21 mouse cellular contexts compared by ENCODE assay signal in genomic region chr7:84273930-84274329, GRCm38 (mm10).
A peak's percentile ranks its signal among the peaks of the same experiment; 100 is the strongest.
DNase-seq lines count a peak whose midpoint lies in the region; ATAC-seq and TF ChIP-seq lines count a peak whose summit lies in the region.
"Had no signal": no experiment of that assay in that cellular context is flagged by ENCODE, and none has a peak within 500 bp of the region (broad histone marks: within the 10 kb centered on the region; RNA-seq: fewer than 3 reads in every experiment).

No protein-coding gene starts in this region.

- H3K27me3 ChIP-seq in heart, embryonic 12.5 days (replicated peaks): no peaks in the 10 kb centered on the region
- H3K27me3 ChIP-seq in lung, postnatal 0 days (replicated peaks; ENCODE audit: insufficient read depth, low read length): no peaks in the 10 kb centered on the region
- H3K27me3 ChIP-seq: kidney, embryonic 15.5 days; liver, embryonic 12.5 days; lung, embryonic 15.5 days; neural tube, embryonic 13.5 days had no signal

- H3K36me3 ChIP-seq in heart, embryonic 12.5 days: no peaks in the 10 kb centered on the region
- no peaks in the 10 kb centered on the region for H3K36me3 ChIP-seq in lung, postnatal 0 days (ENCODE audit: insufficient read depth, low read length)
- H3K36me3 ChIP-seq: G1E; liver, embryonic 12.5 days; lung, embryonic 15.5 days had no signal

- ATAC-seq in heart, embryonic 12.5 days (ENCODE audit: insufficient number of reproducible peaks, low FRiP score): no peak
- no peak for ATAC-seq in lung, postnatal 0 days
- ATAC-seq: intestine, embryonic 16.5 days; liver, embryonic 12.5 days had no signal

- 0 out of 2 replicates have a peak, but pooled peaks cover 3% of the 10 kb centered on the region for H3K4me1 ChIP-seq in heart, embryonic 12.5 days (replicated peaks)
- H3K4me1 ChIP-seq in lung, postnatal 0 days (ENCODE audit: insufficient read depth, low read depth, low read length): peaks cover 6% of the 10 kb centered on the region; the same call in 1 of the 2 replicates
- H3K4me1 ChIP-seq: liver, embryonic 12.5 days; neural tube, embryonic 13.5 days had no signal

- peak; percentile 56 for TF ChIP-seq CTCF in lung, postnatal 0 days (IDR thresholded peaks at IDR 0.05)

- no peak for TF ChIP-seq EP300 in lung, postnatal 0 days (IDR thresholded peaks at IDR 0.05)

- H3K9me3 ChIP-seq in heart, embryonic 12.5 days (replicated peaks): no peaks in the 10 kb centered on the region
- no peaks in the 10 kb centered on the region for H3K9me3 ChIP-seq in lung, postnatal 0 days (ENCODE audit: low read length)
- H3K9me3 ChIP-seq: G1E; kidney, embryonic 15.5 days; liver, embryonic 12.5 days; lung, embryonic 15.5 days; neural tube, embryonic 13.5 days had no signal

- no peak overlapping the region for H3K27ac ChIP-seq in heart, embryonic 12.5 days (ENCODE audit: poor library complexity, severe bottlenecking)
- no peak overlapping the region for H3K27ac ChIP-seq in lung, postnatal 0 days (ENCODE audit: low read length)
- H3K27ac ChIP-seq: hindbrain, embryonic 14.5 days; kidney, embryonic 15.5 days; liver, embryonic 12.5 days; lung, embryonic 15.5 days; neural tube, embryonic 13.5 days had no signal

- DNase-seq in heart, postnatal 10 days: peak; percentile 20 to 21
- DNase-seq in lung, postnatal 0 days (ENCODE audit: low spot score): peak; percentile 31
- no peak for DNase-seq in lung, postnatal 14 days
- DNase-seq in 3T3-L1 (ENCODE audit: low read depth, low spot score) (peak; percentile 61), adipocyte (ENCODE audit: low spot score) (peak; percentile 23)
- DNase-seq in layer of hippocampus, postnatal 25 days (ENCODE audit: extremely low spot score in 1 of 2, low spot score in 1 of 2): no peak
- DNase-seq: adrenal gland, postnatal 25 days; cerebellum, adult 18-20 months; cerebellum, postnatal 25 days; embryo, embryonic 11 days; gastrocnemius, postnatal 25 days; heart, postnatal 14 days; thymus, postnatal 14 days had no signal

- intact Hi-C loops in heart, postnatal 10 days (cut with DNase I): no loop called here

- 81% methylated on average over 6 of the region's 6 CpGs for WGBS in heart, embryonic 12.5 days
- 77% methylated on average over 6 of the region's 6 CpGs for WGBS in lung, postnatal 0 days

- H3K9ac ChIP-seq in heart, embryonic 12.5 days: no peak overlapping the region
- no peak overlapping the region for H3K9ac ChIP-seq in lung, postnatal 0 days (replicated peaks; ENCODE audit: low read depth)
- H3K9ac ChIP-seq: hindbrain, embryonic 14.5 days; kidney, embryonic 15.5 days; liver, embryonic 12.5 days; lung, embryonic 15.5 days; neural tube, embryonic 13.5 days had no signal

- H3K4me3 ChIP-seq in heart, embryonic 12.5 days: no peak overlapping the region
- no peak overlapping the region for H3K4me3 ChIP-seq in lung, postnatal 0 days (ENCODE audit: low read depth, low read length)
- H3K4me3 ChIP-seq: kidney, embryonic 15.5 days; liver, embryonic 12.5 days; lung, embryonic 15.5 days; neural tube, embryonic 13.5 days had no signal

- H3K4me2 ChIP-seq in heart, embryonic 12.5 days: no peak overlapping the region
- no peak overlapping the region for H3K4me2 ChIP-seq in lung, postnatal 0 days (replicated peaks; ENCODE audit: low read depth, low read length)
- H3K4me2 ChIP-seq: hindbrain, embryonic 14.5 days; kidney, embryonic 15.5 days; liver, embryonic 12.5 days; lung, embryonic 15.5 days; neural tube, embryonic 13.5 days had no signal

Comparison
In these comparisons a context has a peak if more than half of its experiments do, and no peak if none do; other contexts are left out.
1. DNase-seq: peak in heart, postnatal 10 days (2 of 2), lung, postnatal 0 days (single experiment), 3T3-L1 (single experiment) and adipocyte (single experiment); none in lung, postnatal 14 days (single experiment) and layer of hippocampus, postnatal 25 days (0 of 2).